Comparison of ENCODE assay signal across 23 mouse cellular contexts in genomic region chr1:58401396-58401795, GRCm38 (mm10). TPM values are rescaled to one million over a fixed set of nuclear protein-coding genes. Genes with fewer than 3 reads are reported as not detected.
DNase-seq lines count a peak whose midpoint lies in the region; ATAC-seq and TF ChIP-seq lines count a peak whose summit lies in the region.
"Had no signal": no experiment of that assay in that cellular context is flagged by ENCODE, and none has a peak within 500 bp of the region (broad histone marks: within the 10 kb centered on the region; RNA-seq: fewer than 3 reads in every experiment).

No protein-coding gene starts in this region.

- TF ChIP-seq CTCF in liver, postnatal 0 days (IDR thresholded peaks at IDR 0.05; ENCODE audit: low read depth), result no peak
- no peak for TF ChIP-seq CTCF in forebrain, postnatal 0 days (IDR thresholded peaks at IDR 0.05; ENCODE audit: low read depth)

- H3K9me3 ChIP-seq in heart, embryonic 10.5 days, result no peaks in the 10 kb centered on the region
- no peaks in the 10 kb centered on the region for H3K9me3 ChIP-seq in liver, embryonic 11.5 days (ENCODE audit: control insufficient read depth, low read length)
- H3K9me3 ChIP-seq in liver, postnatal 0 days (ENCODE audit: low read length), result no peaks in the 10 kb centered on the region
- no peaks in the 10 kb centered on the region for H3K9me3 ChIP-seq in forebrain, postnatal 0 days (ENCODE audit: low read length)
- no peaks in the 10 kb centered on the region for H3K9me3 ChIP-seq in hindbrain, embryonic 14.5 days (ENCODE audit: control insufficient read depth, low read length)
- H3K9me3 ChIP-seq: G1E; hindbrain, embryonic 12.5 days; limb, embryonic 13.5 days; neural tube, embryonic 12.5 days had no signal

- no peaks in the 10 kb centered on the region for H3K27me3 ChIP-seq in heart, embryonic 10.5 days (ENCODE audit: insufficient read depth, poor library complexity, severe bottlenecking)
- H3K27me3 ChIP-seq in liver, embryonic 11.5 days (replicated peaks; ENCODE audit: control insufficient read depth, insufficient read depth, low read length), result no peaks in the 10 kb centered on the region
- no peaks in the 10 kb centered on the region for H3K27me3 ChIP-seq in liver, postnatal 0 days (ENCODE audit: insufficient read depth, low read length)
- H3K27me3 ChIP-seq in forebrain, postnatal 0 days (ENCODE audit: insufficient read depth, low read length), result no peaks in the 10 kb centered on the region
- no peaks in the 10 kb centered on the region for H3K27me3 ChIP-seq in hindbrain, embryonic 14.5 days (ENCODE audit: control insufficient read depth, insufficient read depth, low read length)
- H3K27me3 ChIP-seq: hindbrain, embryonic 12.5 days; limb, embryonic 13.5 days; neural tube, embryonic 12.5 days; Patski had no signal

- H3K27ac ChIP-seq in heart, embryonic 10.5 days, result no peak overlapping the region
- no peak overlapping the region for H3K27ac ChIP-seq in liver, embryonic 11.5 days (ENCODE audit: low read depth, low read length)
- H3K27ac ChIP-seq in liver, postnatal 0 days (ENCODE audit: low read depth), result no peak overlapping the region
- no peak overlapping the region for H3K27ac ChIP-seq in forebrain, postnatal 0 days (ENCODE audit: low read depth, low read length)
- no peak overlapping the region for H3K27ac ChIP-seq in hindbrain, embryonic 14.5 days
- H3K27ac ChIP-seq: hindbrain, embryonic 12.5 days; limb, embryonic 13.5 days; neural tube, embryonic 12.5 days had no signal

- no peak overlapping the region for H3K4me2 ChIP-seq in liver, embryonic 11.5 days
- H3K4me2 ChIP-seq in liver, postnatal 0 days (ENCODE audit: low read depth, low read length), result no peak overlapping the region
- H3K4me2 ChIP-seq in forebrain, postnatal 0 days (ENCODE audit: low read depth), result no peak overlapping the region
- H3K4me2 ChIP-seq in hindbrain, embryonic 14.5 days (replicated peaks), result no peak overlapping the region
- H3K4me2 ChIP-seq: hindbrain, embryonic 12.5 days; limb, embryonic 13.5 days; neural tube, embryonic 12.5 days had no signal

- DNase-seq in heart, embryonic 10.5 days (ENCODE audit: low spot score), result peak; percentile 39
- no peak for DNase-seq in heart, adult 8-10 months (ENCODE audit: low spot score)
- peak; percentile 0 for DNase-seq in CD4-positive helper T cell, adult 2 months (ENCODE audit: low read depth, low spot score)
- no peak for DNase-seq in liver, embryonic 11.5 days (ENCODE audit: low spot score)
- peak; percentile 42 for DNase-seq in liver, postnatal 0 days
- no peak for DNase-seq in forebrain, postnatal 0 days
- DNase-seq in adrenal gland, postnatal 10 days, result no peak
- DNase-seq in hindbrain, embryonic 14.5 days (ENCODE audit: low spot score), result no peak
- DNase-seq: adrenal gland, adult 2 months; cerebellum, adult 18-20 months; cerebellum, postnatal 36 days; kidney, postnatal 25 days; layer of hippocampus, postnatal 36 days; midbrain, embryonic 14.5 days; retina, postnatal 1 day; right cerebral cortex, postnatal 25 days; spleen, adult 18-20 months had no signal

- ATAC-seq in liver, embryonic 11.5 days (replicated peaks; ENCODE audit: low FRiP score), result peak; percentile 71; the same call in 1 of the 2 replicates
- ATAC-seq in liver, postnatal 0 days, result peak; percentile 94
- ATAC-seq in forebrain, postnatal 0 days, result no peak
- no peak for ATAC-seq in hindbrain, embryonic 14.5 days (ENCODE audit: low FRiP score)
- ATAC-seq: forebrain, embryonic 14.5 days; Patski had no signal

- no peaks in the 10 kb centered on the region for H3K4me1 ChIP-seq in heart, embryonic 10.5 days
- H3K4me1 ChIP-seq in liver, embryonic 11.5 days (replicated peaks; ENCODE audit: control insufficient read depth, insufficient read depth, low read length), result no peaks in the 10 kb centered on the region
- H3K4me1 ChIP-seq in liver, postnatal 0 days (ENCODE audit: insufficient read depth), result no peaks in the 10 kb centered on the region
- no peaks in the 10 kb centered on the region for H3K4me1 ChIP-seq in forebrain, postnatal 0 days (ENCODE audit: insufficient read depth)
- H3K4me1 ChIP-seq in hindbrain, embryonic 14.5 days (replicated peaks; ENCODE audit: control insufficient read depth, insufficient read depth, low read length), result no peaks in the 10 kb centered on the region
- H3K4me1 ChIP-seq: hindbrain, embryonic 12.5 days; limb, embryonic 13.5 days; neural tube, embryonic 12.5 days had no signal

- WGBS in heart, embryonic 10.5 days, result 92% methylated on average over 6 of the region's 6 CpGs
- 87% methylated on average over 6 of the region's 6 CpGs for WGBS in liver, embryonic 11.5 days
- WGBS in liver, postnatal 0 days (ENCODE audit: insufficient replicate concordance), result 75% methylated on average over 6 of the region's 6 CpGs
- WGBS in forebrain, postnatal 0 days, result 91% methylated on average over 6 of the region's 6 CpGs
- 89% methylated on average over 6 of the region's 6 CpGs for WGBS in hindbrain, embryonic 14.5 days

- H3K4me3 ChIP-seq in heart, embryonic 10.5 days, result no peak overlapping the region
- H3K4me3 ChIP-seq in liver, embryonic 11.5 days (ENCODE audit: low read depth, low read length), result no peak overlapping the region
- no peak overlapping the region for H3K4me3 ChIP-seq in liver, postnatal 0 days (ENCODE audit: low read depth, low read length)
- no peak overlapping the region for H3K4me3 ChIP-seq in forebrain, postnatal 0 days (ENCODE audit: low read depth, low read length)
- H3K4me3 ChIP-seq in hindbrain, embryonic 14.5 days (replicated peaks; ENCODE audit: low read length), result no peak overlapping the region
- H3K4me3 ChIP-seq: hindbrain, embryonic 12.5 days; limb, embryonic 13.5 days; neural tube, embryonic 12.5 days had no signal

- no peak overlapping the region for H3K9ac ChIP-seq in liver, embryonic 11.5 days (ENCODE audit: low read depth, low read length)
- no peak overlapping the region for H3K9ac ChIP-seq in liver, postnatal 0 days (replicated peaks)
- no peak overlapping the region for H3K9ac ChIP-seq in forebrain, postnatal 0 days
- H3K9ac ChIP-seq in hindbrain, embryonic 14.5 days, result no peak overlapping the region
- H3K9ac ChIP-seq: hindbrain, embryonic 12.5 days; limb, embryonic 13.5 days; neural tube, embryonic 12.5 days had no signal

- H3K36me3 ChIP-seq in heart, embryonic 10.5 days, result peaks cover 92% of the 10 kb centered on the region
- peaks cover 60% of the 10 kb centered on the region for H3K36me3 ChIP-seq in liver, embryonic 11.5 days (ENCODE audit: control insufficient read depth, insufficient read depth, low read length)
- peaks cover 73% of the 10 kb centered on the region for H3K36me3 ChIP-seq in liver, postnatal 0 days (replicated peaks; ENCODE audit: insufficient read depth, low read length)
- H3K36me3 ChIP-seq in forebrain, postnatal 0 days (ENCODE audit: insufficient read depth), result peaks cover 71% of the 10 kb centered on the region
- H3K36me3 ChIP-seq in hindbrain, embryonic 14.5 days (replicated peaks; ENCODE audit: control insufficient read depth, insufficient read depth), result peaks cover 96% of the 10 kb centered on the region

- no peak for TF ChIP-seq EP300 in liver, postnatal 0 days (IDR thresholded peaks at IDR 0.05; ENCODE audit: low read depth)

RNA-seq across cellular contexts. Expression of gene Bzw1, which starts 8.7 kb away (rescaled TPM):
- 287 and 342 TPM in 2 replicates for polyA plus RNA-seq in heart, embryonic 10.5 days (2016; fragmentation: Nextera tagmentation; extraction: Ambion mirVana)
- 10 to 100 TPM; 60.2 to 64.3 (median 62.1) TPM for total RNA-seq in heart, adult 8-10 months (2022)
- 344 and 399 TPM in 2 replicates for polyA plus RNA-seq in liver, embryonic 11.5 days (2014; fragmentation: Nextera tagmentation; extraction: Ambion mirVana)
- polyA plus RNA-seq in liver, postnatal 0 days (2015; fragmentation: Nextera tagmentation; extraction: Ambion mirVana), result 118 and 128 TPM in 2 replicates
- total RNA-seq in forebrain, postnatal 0 days (2014; rRNA removed), result 322 and 340 TPM in 2 replicates
- 344 and 354 TPM in 2 replicates for polyA plus RNA-seq in forebrain, postnatal 0 days (2015; fragmentation: Nextera tagmentation; extraction: Ambion mirVana)
- total RNA-seq in adrenal gland, postnatal 10 days (2021), result 100 to 1,000 TPM; 151 to 169 TPM
- polyA plus RNA-seq in hindbrain, embryonic 14.5 days (2014; fragmentation: Nextera tagmentation; extraction: Ambion mirVana), result 372 and 407 TPM in 2 replicates

RNA-seq across cellular contexts. Expression of gene Clk1, which starts 22.5 kb away (rescaled TPM):
- polyA plus RNA-seq in heart, embryonic 10.5 days (2016; fragmentation: Nextera tagmentation; extraction: Ambion mirVana), result 117 TPM in 2 replicates
- 10 to 100 TPM; 35.5 to 62.3 (median 46.7) TPM for total RNA-seq in heart, adult 8-10 months (2022)
- polyA plus RNA-seq in liver, embryonic 11.5 days (2014; fragmentation: Nextera tagmentation; extraction: Ambion mirVana), result 124 and 129 TPM in 2 replicates
- polyA plus RNA-seq in liver, postnatal 0 days (2015; fragmentation: Nextera tagmentation; extraction: Ambion mirVana), result 67.3 and 76.6 TPM in 2 replicates
- total RNA-seq in forebrain, postnatal 0 days (2014; rRNA removed), result 121 and 143 TPM in 2 replicates
- 62.6 and 86.0 TPM in 2 replicates for polyA plus RNA-seq in forebrain, postnatal 0 days (2015; fragmentation: Nextera tagmentation; extraction: Ambion mirVana)
- total RNA-seq in adrenal gland, postnatal 10 days (2021), result 100 to 1,000 TPM; 110 to 152 TPM
- polyA plus RNA-seq in hindbrain, embryonic 14.5 days (2014; fragmentation: Nextera tagmentation; extraction: Ambion mirVana), result 143 and 156 TPM in 2 replicates

RNA-seq across cellular contexts. Expression of gene Nif3l1, which starts 43.6 kb away (rescaled TPM):
- polyA plus RNA-seq in heart, embryonic 10.5 days (2016; fragmentation: Nextera tagmentation; extraction: Ambion mirVana), result 35.7 and 48.5 TPM in 2 replicates
- 10 to 100 TPM in 3 of 4 experiments, 1 to 10 TPM in 1; 10.0 to 15.4 (median 14.4) TPM for total RNA-seq in heart, adult 8-10 months (2022)
- polyA plus RNA-seq in liver, embryonic 11.5 days (2014; fragmentation: Nextera tagmentation; extraction: Ambion mirVana), result 44.0 and 45.0 TPM in 2 replicates
- 9.6 and 11.2 TPM in 2 replicates for polyA plus RNA-seq in liver, postnatal 0 days (2015; fragmentation: Nextera tagmentation; extraction: Ambion mirVana)
- 41.6 and 46.8 TPM in 2 replicates for total RNA-seq in forebrain, postnatal 0 days (2014; rRNA removed)
- polyA plus RNA-seq in forebrain, postnatal 0 days (2015; fragmentation: Nextera tagmentation; extraction: Ambion mirVana), result 41.5 and 48.5 TPM in 2 replicates
- 10 to 100 TPM; 18.2 to 21.1 TPM for total RNA-seq in adrenal gland, postnatal 10 days (2021)
- 50.4 and 51.6 TPM in 2 replicates for polyA plus RNA-seq in hindbrain, embryonic 14.5 days (2014; fragmentation: Nextera tagmentation; extraction: Ambion mirVana)

RNA-seq across cellular contexts. Expression of gene Ppil3, which starts 43.9 kb away (rescaled TPM):
- polyA plus RNA-seq in heart, embryonic 10.5 days (2016; fragmentation: Nextera tagmentation; extraction: Ambion mirVana), result 43.0 and 47.7 TPM in 2 replicates
- 10 to 100 TPM; 15.9 to 21.5 (median 18.7) TPM for total RNA-seq in heart, adult 8-10 months (2022)
- polyA plus RNA-seq in liver, embryonic 11.5 days (2014; fragmentation: Nextera tagmentation; extraction: Ambion mirVana), result 58.6 and 62.8 TPM in 2 replicates
- 15.5 and 17.4 TPM in 2 replicates for polyA plus RNA-seq in liver, postnatal 0 days (2015; fragmentation: Nextera tagmentation; extraction: Ambion mirVana)
- total RNA-seq in forebrain, postnatal 0 days (2014; rRNA removed), result 29.0 and 48.5 TPM in 2 replicates
- 53.5 and 55.4 TPM in 2 replicates for polyA plus RNA-seq in forebrain, postnatal 0 days (2015; fragmentation: Nextera tagmentation; extraction: Ambion mirVana)
- total RNA-seq in adrenal gland, postnatal 10 days (2021), result 10 to 100 TPM; 29.7 to 30.1 TPM
- 48.7 and 57.8 TPM in 2 replicates for polyA plus RNA-seq in hindbrain, embryonic 14.5 days (2014; fragmentation: Nextera tagmentation; extraction: Ambion mirVana)

Comparison
In these comparisons a context has a peak if more than half of its experiments do, and no peak if none do; other contexts are left out.
1. DNase-seq: peak in heart, embryonic 10.5 days (single experiment), CD4-positive helper T cell, adult 2 months (single experiment) and liver, postnatal 0 days (single experiment); none in heart, adult 8-10 months (single experiment), liver, embryonic 11.5 days (single experiment), forebrain, postnatal 0 days (single experiment), adrenal gland, postnatal 10 days (single experiment) and hindbrain, embryonic 14.5 days (single experiment).
2. ATAC-seq: peak in liver, embryonic 11.5 days (single experiment) and liver, postnatal 0 days (single experiment); none in forebrain, postnatal 0 days (single experiment) and hindbrain, embryonic 14.5 days (single experiment).